Mouse (Mus musculus) heart, postnatal 0 days (tissue): Measurements from ENCODE around the gene Csf1. TPM values are rescaled to one million over a fixed set of nuclear protein-coding genes. Genes with fewer than 3 reads are reported as not detected.

Source experiments
- ATAC-seq: fragments of 200-750 bp; cut with Nextera tagmentation; 2 replicates; pipeline ENCODE4 v1.8.0; 2017; ENCODE audit warnings: low read depth, moderate number of reproducible peaks, moderate library complexity; ENCODE audit not compliant: insufficient read depth
- DNase-seq: peaks from one replicate; pipeline ENCODE4 v3.0.0-alpha.2; 2016; ENCODE audit warnings: low spot score
- H3K27ac ChIP-seq: fragments of 300-500 bp; sonication (generic); 2 replicates; pipeline ENCODE4 v1.5.1; 2014; ENCODE audit warnings: low read depth, mild to moderate bottlenecking
- H3K27me3 ChIP-seq: fragments of 300-500 bp; sonication (generic); 2 replicates; pipeline ENCODE4 v1.6.1; 2014; ENCODE audit warnings: low read length, mixed read lengths; ENCODE audit not compliant: control insufficient read depth, insufficient read depth
- H3K36me3 ChIP-seq: fragments of 300-500 bp; sonication (generic); replicated peaks from 2 replicates; pipeline ENCODE4 v1.6.1; 2014; ENCODE audit warnings: low read length, mixed read lengths; ENCODE audit not compliant: control insufficient read depth, insufficient read depth
- H3K4me1 ChIP-seq: fragments of 300-500 bp; sonication (generic); 2 replicates; pipeline ENCODE4 v1.6.1; 2014; ENCODE audit warnings: antibody characterized with exemption; ENCODE audit not compliant: control insufficient read depth, insufficient read depth
- H3K4me2 ChIP-seq: fragments of 300-500 bp; sonication (generic); 2 replicates; pipeline ENCODE4 v1.6.1; 2014; ENCODE audit warnings: low read depth, mild to moderate bottlenecking, low read length, moderate library complexity
- H3K4me3 ChIP-seq: fragments of 300-500 bp; sonication (generic); 2 replicates; pipeline ENCODE4 v1.5.1; 2014; ENCODE audit warnings: low read depth, low read length
- H3K9ac ChIP-seq: fragments of 300-500 bp; sonication (generic); replicated peaks from 2 replicates; pipeline ENCODE4 v1.6.1; 2014; ENCODE audit warnings: low read depth, low read length, mixed read lengths
- H3K9me3 ChIP-seq: fragments of 300-500 bp; sonication (generic); replicated peaks from 2 replicates; pipeline ENCODE4 v1.6.1; 2016; ENCODE audit warnings: low read length; ENCODE audit not compliant: control insufficient read depth
- CTCF ChIP-seq: IDR thresholded peaks from 2 replicates; pipeline ENCODE4 v1.5.1; 2016; ENCODE audit warnings: antibody characterized with exemption, control low read depth, low read depth
- EP300 ChIP-seq: IDR thresholded peaks from 2 replicates; pipeline ENCODE4 v1.6.1; 2016; ENCODE audit warnings: antibody characterized with exemption, low read depth
- WGBS: fragments of 180-500 bp; shearing (Covaris S2); extraction: QIAGEN DNeasy Blood & Tissue Kit; methylation state at CpG from one replicate; pipeline ENCODE4 v1.1.7; 2014; 5-methylcytosine and 5-hydroxymethylcytosine counted together
- polyA plus RNA-seq: library from polyadenylated mRNA; unstranded; fragments of >200 nt; fragmentation: Nextera tagmentation; extraction: Ambion mirVana; gene quantifications from 2 replicates; pipeline ENCODE4 v1.2.1, GENCODE M21; 2015
- total RNA-seq: library from RNA; depleted of rRNA; stranded (reverse); fragments of >200 nt; gene quantifications from 2 replicates; pipeline ENCODE4 v1.2.3, GENCODE M21; 2014; ENCODE audit warnings: low replicate concordance

Gene Csf1
- total and polyA plus RNA-seq, 2 experiments from 2014 or later, result 7.7 to 23.6 TPM

DNA sequence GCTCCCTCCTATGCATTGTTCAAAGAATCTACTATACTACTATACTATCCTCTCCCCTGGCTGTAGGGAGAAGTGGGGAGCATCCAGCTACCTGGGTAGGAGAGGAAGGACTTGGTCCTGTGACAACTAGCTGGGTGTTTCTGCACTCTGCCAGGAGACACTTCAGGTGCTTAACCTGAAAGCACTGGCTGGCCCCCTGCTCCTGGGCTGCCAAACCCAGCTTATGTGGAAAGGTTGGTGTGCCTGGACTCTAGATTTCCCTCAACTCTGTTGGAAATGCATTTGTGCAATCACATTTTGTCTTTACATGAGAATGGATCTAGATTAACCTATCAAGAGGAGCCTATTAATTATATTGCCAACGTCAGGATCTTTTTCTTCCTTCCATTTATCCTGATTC lies 502 bp upstream of the Csf1 start:
- peaks cover 18% of the 10 kb centered on the region for H3K4me1 ChIP-seq
- no peaks in the 10 kb centered on the region for H3K9me3 ChIP-seq
- H3K9ac ChIP-seq, result no peak overlapping the region; the same call in 1 of the 2 replicates
- ATAC-seq, result no peak
- no peak for TF ChIP-seq CTCF
- WGBS, result 67% methylated on average over 1 of the region's 1 CpGs
- no peaks in the 10 kb centered on the region for H3K27me3 ChIP-seq
- peak overlapping the region; percentile 87; the same call in 1 of the 2 replicates for H3K4me3 ChIP-seq
- H3K4me2 ChIP-seq, result peak overlapping the region; percentile 87; the same call in 1 of the 2 replicates
- DNase-seq, result no peak
- peak overlapping the region; percentile 91 for H3K27ac ChIP-seq
- peaks cover 9% of the 10 kb centered on the region; the same call in 1 of the 2 replicates for H3K36me3 ChIP-seq

DNA sequence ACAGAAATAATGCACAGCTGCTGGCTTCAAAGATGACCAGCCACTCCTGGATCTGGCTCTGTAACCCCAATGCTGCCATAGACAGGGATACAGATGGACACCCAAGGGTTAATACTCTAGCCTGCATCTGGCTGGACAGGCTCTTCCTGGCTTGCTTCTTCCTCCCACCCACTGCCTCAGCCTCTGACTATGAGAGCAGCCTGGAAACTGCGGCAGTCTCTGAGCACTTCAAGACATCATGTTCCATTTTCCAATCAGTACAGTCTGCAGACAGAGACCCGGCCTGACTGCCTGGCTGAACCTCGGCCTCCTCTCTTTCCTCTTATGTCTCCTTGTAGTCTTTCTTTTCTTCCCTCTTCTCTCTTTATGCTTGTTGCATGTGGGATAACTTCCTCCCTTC lies 1.6 kb downstream of the Csf1 start:
- H3K4me2 ChIP-seq, result peak overlapping the region; percentile 87
- DNase-seq, result peak; percentile 36
- TF ChIP-seq CTCF (no peak), EP300 (no peak)
- peak overlapping the region; percentile 85; the same call in 1 of the 2 replicates for H3K9ac ChIP-seq
- peak overlapping the region; percentile 87 for H3K4me3 ChIP-seq
- peaks cover 18% of the 10 kb centered on the region for H3K4me1 ChIP-seq
- no peaks in the 10 kb centered on the region for H3K27me3 ChIP-seq
- peak overlapping the region; percentile 31; the same call in 1 of the 2 replicates for H3K27ac ChIP-seq
- 22% methylated on average over 3 of the region's 3 CpGs for WGBS
- no peaks in the 10 kb centered on the region for H3K9me3 ChIP-seq
- peaks cover 24% of the 10 kb centered on the region for H3K36me3 ChIP-seq
- no peak for ATAC-seq

- H3K36me3 ChIP-seq, result peaks cover 28% of the 10 kb centered on the region
- ATAC-seq, result no peak
- peak overlapping the region; percentile 87 for H3K4me2 ChIP-seq
- H3K9ac ChIP-seq, result no peak overlapping the region
- TF ChIP-seq CTCF, result no peak
- no peak for TF ChIP-seq EP300
- no peak overlapping the region for H3K27ac ChIP-seq
- peak overlapping the region; percentile 87 for H3K4me3 ChIP-seq
- no peaks in the 10 kb centered on the region for H3K9me3 ChIP-seq
- peaks cover 18% of the 10 kb centered on the region for H3K4me1 ChIP-seq
- DNase-seq, result no peak
- WGBS, result 55% methylated on average over 2 of the region's 2 CpGs
- no peaks in the 10 kb centered on the region for H3K27me3 ChIP-seq
Measured at GRCm38 (mm10) chr3:107758176-107758575, 2.1 kb downstream of the Csf1 start.

- TF ChIP-seq CTCF (no peak), EP300 (no peak)
- Histone ChIP-seq H3K4me2 (peak overlapping the region; percentile 87), H3K36me3 (peaks cover 35% of the 10 kb centered on the region), H3K9me3 (no peaks in the 10 kb centered on the region), H3K4me3 (no peak overlapping the region), H3K9ac (no peak overlapping the region), H3K4me1 (peaks cover 18% of the 10 kb centered on the region), H3K27ac (no peak overlapping the region), H3K27me3 (no peaks in the 10 kb centered on the region)
- ATAC-seq (no peak), DNase-seq (no peak)
- 90% methylated on average over 5 of the region's 5 CpGs for WGBS
Measured at GRCm38 (mm10) chr3:107757365-107758129, 2.7 kb downstream of the Csf1 start.

GRCm38 (mm10) chr3:107756481-107756866 lies 3.8 kb downstream of the Csf1 start:
- Histone ChIP-seq H3K27me3 (no peaks in the 10 kb centered on the region), H3K27ac (no peak overlapping the region), H3K36me3 (peaks cover 45% of the 10 kb centered on the region), H3K9me3 (no peaks in the 10 kb centered on the region), H3K4me2 (no peak overlapping the region), H3K4me1 (peaks cover 18% of the 10 kb centered on the region), H3K4me3 (no peak overlapping the region), H3K9ac (no peak overlapping the region)
- ATAC-seq, result no peak
- DNase-seq, result no peak
- WGBS, result 63% methylated on average over 2 of the region's 2 CpGs
- TF ChIP-seq EP300 (no peak), CTCF (no peak)
